Mouse (Mus musculus): ENCODE measurements around the gene Serpina1c. TPM values are rescaled to one million over a fixed set of nuclear protein-coding genes. Genes with fewer than 3 reads are reported as not detected.

The Serpina1c gene
- polyA plus RNA-seq, 1 experiment from 2014 or later, result not detected

Other genes starting within 250 kb of the Serpina1c start
- not detected in 3 replicates for gene Serpina6, start 247.7 kb downstream of the Serpina1c start, polyA plus RNA-seq (2018)
- gene Serpina16, start 228.7 kb downstream of the Serpina1c start, polyA plus RNA-seq (2018), result not detected in 3 replicates
- not detected in 3 replicates for gene Serpina1f, start 209.4 kb downstream of the Serpina1c start, polyA plus RNA-seq (2018)
- gene Serpina1d, start 131.3 kb downstream of the Serpina1c start, polyA plus RNA-seq (2018), result not detected in 3 replicates
- not detected in 3 replicates for gene Serpina1b, start 74.5 kb downstream of the Serpina1c start, polyA plus RNA-seq (2018)
- gene Serpina1a, start 41.3 kb downstream of the Serpina1c start, polyA plus RNA-seq (2018), result not detected in 3 replicates
- gene Serpina1e, start 54.1 kb upstream of the Serpina1c start, polyA plus RNA-seq (2018), result not detected in 3 replicates
- gene Serpina11, start 85.1 kb upstream of the Serpina1c start, polyA plus RNA-seq (2018), result not detected in 3 replicates
- not detected in 3 replicates for gene Serpina9, start 108.9 kb upstream of the Serpina1c start, polyA plus RNA-seq (2018)
- not detected in 3 replicates for gene Serpina12, start 139.6 kb upstream of the Serpina1c start, polyA plus RNA-seq (2018)
- not detected in 3 replicates for gene Serpina5, start 196.2 kb upstream of the Serpina1c start, polyA plus RNA-seq (2018)
- gene Serpina3a, start 207.8 kb upstream of the Serpina1c start, polyA plus RNA-seq (2018), result not detected in 3 replicates
- gene Serpina3b, start 223.1 kb upstream of the Serpina1c start, polyA plus RNA-seq (2018), result 0.14 TPM in 1 of 3 replicates, not detected in the others
- gene Serpina3c, start 249.0 kb upstream of the Serpina1c start, polyA plus RNA-seq (2018), result not detected in 3 replicates

Data from macrophage (primary cell).